8 mouse cellular contexts compared by ENCODE assay signal in the genomic region with DNA sequence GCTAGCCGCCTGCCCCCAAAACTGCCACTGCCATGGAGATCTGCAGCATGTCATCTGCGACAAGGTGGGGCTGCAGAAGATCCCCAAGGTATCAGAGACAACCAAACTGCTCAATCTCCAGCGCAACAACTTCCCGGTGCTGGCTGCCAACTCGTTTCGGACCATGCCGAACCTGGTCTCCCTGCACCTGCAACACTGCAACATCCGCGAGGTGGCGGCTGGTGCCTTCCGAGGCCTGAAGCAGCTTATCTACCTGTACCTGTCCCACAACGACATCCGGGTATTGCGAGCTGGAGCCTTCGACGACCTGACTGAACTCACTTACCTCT. TPM values are rescaled to one million over a fixed set of nuclear protein-coding genes. Genes with fewer than 3 reads are reported as not detected.
DNase-seq lines count a peak whose midpoint lies in the region; ATAC-seq and TF ChIP-seq lines count a peak whose summit lies in the region.

No protein-coding gene starts in this region.

- TF ChIP-seq CTCF in midbrain, postnatal 0 days (IDR thresholded peaks at IDR 0.05), result peak; percentile 57
- TF ChIP-seq CTCF in left cerebral cortex, adult 2 months (IDR thresholded peaks at IDR 0.05), result no peak; the same call in 1 of the 2 replicates

- 19% methylated on average over 16 of the region's 16 CpGs for WGBS in kidney, embryonic 16.5 days
- WGBS in embryonic facial prominence, embryonic 12.5 days, result 11% methylated on average over 16 of the region's 16 CpGs
- WGBS in limb, embryonic 12.5 days, result 11% methylated on average over 16 of the region's 16 CpGs
- WGBS in midbrain, postnatal 0 days, result 16% methylated on average over 16 of the region's 16 CpGs

- peak overlapping the region; percentile 18 for H3K4me3 ChIP-seq in kidney, embryonic 16.5 days (ENCODE audit: low read length)
- peak overlapping the region; percentile 27 for H3K4me3 ChIP-seq in embryonic facial prominence, embryonic 12.5 days
- peak overlapping the region; percentile 29 for H3K4me3 ChIP-seq in limb, embryonic 12.5 days (replicated peaks)
- peak overlapping the region; percentile 26 for H3K4me3 ChIP-seq in midbrain, postnatal 0 days (ENCODE audit: low read depth, low read length)
- no peak overlapping the region for H3K4me3 ChIP-seq in left cerebral cortex, adult 2 months

- peak overlapping the region; percentile 36; the same call in 1 of the 2 replicates for H3K9ac ChIP-seq in kidney, embryonic 16.5 days (replicated peaks; ENCODE audit: low read length)
- H3K9ac ChIP-seq in embryonic facial prominence, embryonic 12.5 days, result peak overlapping the region; percentile 27; the same call in 1 of the 2 replicates
- H3K9ac ChIP-seq in limb, embryonic 12.5 days (replicated peaks), result 0 out of 2 replicates have a peak overlapping the region, but pooled peaks have one; percentile 44
- H3K9ac ChIP-seq in midbrain, postnatal 0 days (replicated peaks; ENCODE audit: low read length, poor library complexity, severe bottlenecking), result no peak overlapping the region

- no peak for DNase-seq in kidney, adult 9 months
- DNase-seq in midbrain, postnatal 0 days (ENCODE audit: low spot score), result no peak
- DNase-seq in left cerebral cortex, adult 2 months (ENCODE audit: extremely low spot score in 1 of 2, low spot score in 2 of 2), result no peak
- DNase-seq in gastrocnemius, postnatal 36 days, result no peak
- no peak for DNase-seq in right cerebral cortex, adult 18-20 months

- H3K9me3 ChIP-seq in kidney, embryonic 16.5 days (ENCODE audit: low read length), result no peaks in the 10 kb centered on the region
- H3K9me3 ChIP-seq in embryonic facial prominence, embryonic 12.5 days, result no peaks in the 10 kb centered on the region
- H3K9me3 ChIP-seq in limb, embryonic 12.5 days, result no peaks in the 10 kb centered on the region
- no peaks in the 10 kb centered on the region for H3K9me3 ChIP-seq in midbrain, postnatal 0 days (ENCODE audit: low read length)

- peaks cover 14% of the 10 kb centered on the region for H3K4me1 ChIP-seq in kidney, embryonic 16.5 days (ENCODE audit: insufficient read depth, low read length)
- H3K4me1 ChIP-seq in embryonic facial prominence, embryonic 12.5 days, result peaks cover 16% of the 10 kb centered on the region
- H3K4me1 ChIP-seq in limb, embryonic 12.5 days (replicated peaks), result peaks cover 27% of the 10 kb centered on the region
- no peaks in the 10 kb centered on the region for H3K4me1 ChIP-seq in midbrain, postnatal 0 days (ENCODE audit: insufficient read depth, low read length)

- no peaks in the 10 kb centered on the region for H3K36me3 ChIP-seq in kidney, embryonic 16.5 days (ENCODE audit: insufficient read depth, low read length)
- peaks cover 11% of the 10 kb centered on the region; the same call in 1 of the 2 replicates for H3K36me3 ChIP-seq in embryonic facial prominence, embryonic 12.5 days
- peaks cover 22% of the 10 kb centered on the region for H3K36me3 ChIP-seq in limb, embryonic 12.5 days
- H3K36me3 ChIP-seq in midbrain, postnatal 0 days (ENCODE audit: insufficient read depth, low read length), result no peaks in the 10 kb centered on the region

- no peak for ATAC-seq in kidney, embryonic 16.5 days (ENCODE audit: low FRiP score, low TSS enrichment)
- ATAC-seq in embryonic facial prominence, embryonic 12.5 days (ENCODE audit: insufficient number of reproducible peaks, insufficient read depth, low FRiP score, low TSS enrichment), result no peak
- no peak for ATAC-seq in limb, embryonic 12.5 days (ENCODE audit: insufficient number of reproducible peaks, insufficient read depth, low FRiP score, low TSS enrichment, low read depth)
- no peak for ATAC-seq in midbrain, postnatal 0 days (ENCODE audit: low FRiP score)

- intact Hi-C loops in left cerebral cortex, adult 2 months (cut with DNase I), result loop anchor here (5.0 kb wide), 1 partner anchor 37 kb away; a partner anchor contains a TSS
- intact Hi-C loops in gastrocnemius, postnatal 36 days (cut with DNase I), result no loop called here

- H3K4me2 ChIP-seq in kidney, embryonic 16.5 days (replicated peaks; ENCODE audit: low read depth, low read length), result peak overlapping the region; percentile 45
- H3K4me2 ChIP-seq in embryonic facial prominence, embryonic 12.5 days (replicated peaks), result peak overlapping the region; percentile 42
- peak overlapping the region; percentile 55 for H3K4me2 ChIP-seq in limb, embryonic 12.5 days
- peak overlapping the region; percentile 47 for H3K4me2 ChIP-seq in midbrain, postnatal 0 days (ENCODE audit: low read depth, low read length, poor library complexity, severe bottlenecking)

- H3K27ac ChIP-seq in kidney, embryonic 16.5 days (ENCODE audit: low read length), result no peak overlapping the region
- no peak overlapping the region for H3K27ac ChIP-seq in embryonic facial prominence, embryonic 12.5 days
- H3K27ac ChIP-seq in limb, embryonic 12.5 days, result 0 out of 2 replicates have a peak overlapping the region, but pooled peaks have one; percentile 3
- H3K27ac ChIP-seq in midbrain, postnatal 0 days (ENCODE audit: low read depth, low read length), result no peak overlapping the region
- no peak overlapping the region for H3K27ac ChIP-seq in left cerebral cortex, adult 2 months

- H3K27me3 ChIP-seq in kidney, embryonic 16.5 days (ENCODE audit: insufficient read depth, low read length), result peaks cover 10% of the 10 kb centered on the region; the same call in 1 of the 2 replicates
- peaks cover 32% of the 10 kb centered on the region for H3K27me3 ChIP-seq in embryonic facial prominence, embryonic 12.5 days
- H3K27me3 ChIP-seq in limb, embryonic 12.5 days, result peaks cover 28% of the 10 kb centered on the region
- peaks cover 20% of the 10 kb centered on the region; the same call in 1 of the 2 replicates for H3K27me3 ChIP-seq in midbrain, postnatal 0 days (ENCODE audit: insufficient read depth, low read length)

RNA-seq across cellular contexts. Expression of a gene that starts 0.3 kb away (rescaled TPM):
- 0.58 and 0.64 TPM in 2 replicates for polyA plus RNA-seq in kidney, embryonic 16.5 days (2015; fragmentation: Nextera tagmentation; extraction: Ambion mirVana)
- polyA plus RNA-seq in embryonic facial prominence, embryonic 12.5 days (2016; fragmentation: Nextera tagmentation; extraction: Ambion mirVana), result 2.0 and 3.6 TPM in 2 replicates
- polyA plus RNA-seq in limb, embryonic 12.5 days (2016; fragmentation: Nextera tagmentation; extraction: Ambion mirVana), result 3.6 and 5.3 TPM in 2 replicates
- total RNA-seq in midbrain, postnatal 0 days (2014; rRNA removed), result 0.11 TPM in 1 of 2 replicates, not detected in the other
- polyA plus RNA-seq in midbrain, postnatal 0 days (2015; fragmentation: Nextera tagmentation; extraction: Ambion mirVana), result 0.85 and 0.87 TPM in 2 replicates
- under 1 TPM; 0.33 to 0.34 TPM for total RNA-seq in left cerebral cortex, adult 2 months (2021)
- total RNA-seq in gastrocnemius, postnatal 36 days (2021), result 10 to 100 TPM; 14.7 to 16.3 TPM

RNA-seq across cellular contexts. Expression of a gene that starts 16.1 kb away (rescaled TPM):
- polyA plus RNA-seq in kidney, embryonic 16.5 days (2015; fragmentation: Nextera tagmentation; extraction: Ambion mirVana), result 4.3 and 6.1 TPM in 2 replicates
- polyA plus RNA-seq in embryonic facial prominence, embryonic 12.5 days (2016; fragmentation: Nextera tagmentation; extraction: Ambion mirVana), result 5.0 and 5.7 TPM in 2 replicates
- polyA plus RNA-seq in limb, embryonic 12.5 days (2016; fragmentation: Nextera tagmentation; extraction: Ambion mirVana), result 4.1 and 5.7 TPM in 2 replicates
- total RNA-seq in midbrain, postnatal 0 days (2014; rRNA removed), result 12.6 and 19.5 TPM in 2 replicates
- 11.5 and 13.5 TPM in 2 replicates for polyA plus RNA-seq in midbrain, postnatal 0 days (2015; fragmentation: Nextera tagmentation; extraction: Ambion mirVana)
- 10 to 100 TPM; 12.8 to 15.0 TPM for total RNA-seq in left cerebral cortex, adult 2 months (2021)
- total RNA-seq in gastrocnemius, postnatal 36 days (2021), result 1 to 10 TPM; 3.3 to 3.9 TPM

RNA-seq across cellular contexts. Expression of a gene that starts 36.6 kb away (rescaled TPM):
- 7.9 and 9.1 TPM in 2 replicates for polyA plus RNA-seq in kidney, embryonic 16.5 days (2015; fragmentation: Nextera tagmentation; extraction: Ambion mirVana)
- polyA plus RNA-seq in embryonic facial prominence, embryonic 12.5 days (2016; fragmentation: Nextera tagmentation; extraction: Ambion mirVana), result 5.5 and 5.9 TPM in 2 replicates
- 5.0 and 6.0 TPM in 2 replicates for polyA plus RNA-seq in limb, embryonic 12.5 days (2016; fragmentation: Nextera tagmentation; extraction: Ambion mirVana)
- total RNA-seq in midbrain, postnatal 0 days (2014; rRNA removed), result 3.9 and 6.6 TPM in 2 replicates
- 1.7 and 1.9 TPM in 2 replicates for polyA plus RNA-seq in midbrain, postnatal 0 days (2015; fragmentation: Nextera tagmentation; extraction: Ambion mirVana)
- 10 to 100 TPM; 14.3 to 14.4 TPM for total RNA-seq in left cerebral cortex, adult 2 months (2021)
- 1 to 10 TPM; 2.1 to 3.1 TPM for total RNA-seq in gastrocnemius, postnatal 36 days (2021)

RNA-seq across cellular contexts. Expression of a gene that starts 43.6 kb away (rescaled TPM):
- polyA plus RNA-seq in kidney, embryonic 16.5 days (2015; fragmentation: Nextera tagmentation; extraction: Ambion mirVana), result 4.3 and 5.1 TPM in 2 replicates
- 2.5 and 3.7 TPM in 2 replicates for polyA plus RNA-seq in embryonic facial prominence, embryonic 12.5 days (2016; fragmentation: Nextera tagmentation; extraction: Ambion mirVana)
- 5.1 and 7.0 TPM in 2 replicates for polyA plus RNA-seq in limb, embryonic 12.5 days (2016; fragmentation: Nextera tagmentation; extraction: Ambion mirVana)
- total RNA-seq in midbrain, postnatal 0 days (2014; rRNA removed), result 3.2 and 4.4 TPM in 2 replicates
- polyA plus RNA-seq in midbrain, postnatal 0 days (2015; fragmentation: Nextera tagmentation; extraction: Ambion mirVana), result 1.2 and 2.0 TPM in 2 replicates
- 1 to 10 TPM; 8.5 to 8.9 TPM for total RNA-seq in left cerebral cortex, adult 2 months (2021)
- total RNA-seq in gastrocnemius, postnatal 36 days (2021), result not detected
